Mouse (Mus musculus): ENCODE results near the gene Sptbn4.

Gene Sptbn4

DNA sequence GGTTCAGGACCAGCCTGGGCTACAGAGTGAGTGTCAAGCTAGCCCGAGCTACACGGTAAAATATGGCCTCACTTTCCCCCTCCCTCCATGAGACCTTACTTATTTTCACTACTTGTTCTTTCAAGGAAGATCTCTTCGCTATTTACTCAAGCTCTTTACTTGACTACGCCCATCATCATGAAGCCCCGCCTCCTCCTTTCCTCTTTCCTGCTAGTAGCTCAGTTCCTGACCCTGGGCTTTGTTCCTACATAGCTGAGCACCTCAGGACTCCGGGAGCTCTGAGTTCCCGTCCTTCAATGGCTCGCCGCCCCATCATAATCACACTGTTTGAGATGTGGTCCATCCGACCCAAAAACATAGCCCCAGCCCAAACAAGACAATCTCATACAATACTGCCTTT is 14.1 kb downstream of the Sptbn4 start:
- no peak for DNase-seq (ENCODE audit: low spot score)

GRCm38 (mm10) chr7:27429135-27429534 is 18.4 kb downstream of the Sptbn4 start:
- DNase-seq (ENCODE audit: low spot score) = no peak

GRCm38 (mm10) chr7:27428002-27428401 is 19.5 kb downstream of the Sptbn4 start:
- no peak for DNase-seq (ENCODE audit: low spot score)

GRCm38 (mm10) chr7:27427387-27427786 is 20.1 kb downstream of the Sptbn4 start:
- DNase-seq (ENCODE audit: low spot score) = no peak

DNA sequence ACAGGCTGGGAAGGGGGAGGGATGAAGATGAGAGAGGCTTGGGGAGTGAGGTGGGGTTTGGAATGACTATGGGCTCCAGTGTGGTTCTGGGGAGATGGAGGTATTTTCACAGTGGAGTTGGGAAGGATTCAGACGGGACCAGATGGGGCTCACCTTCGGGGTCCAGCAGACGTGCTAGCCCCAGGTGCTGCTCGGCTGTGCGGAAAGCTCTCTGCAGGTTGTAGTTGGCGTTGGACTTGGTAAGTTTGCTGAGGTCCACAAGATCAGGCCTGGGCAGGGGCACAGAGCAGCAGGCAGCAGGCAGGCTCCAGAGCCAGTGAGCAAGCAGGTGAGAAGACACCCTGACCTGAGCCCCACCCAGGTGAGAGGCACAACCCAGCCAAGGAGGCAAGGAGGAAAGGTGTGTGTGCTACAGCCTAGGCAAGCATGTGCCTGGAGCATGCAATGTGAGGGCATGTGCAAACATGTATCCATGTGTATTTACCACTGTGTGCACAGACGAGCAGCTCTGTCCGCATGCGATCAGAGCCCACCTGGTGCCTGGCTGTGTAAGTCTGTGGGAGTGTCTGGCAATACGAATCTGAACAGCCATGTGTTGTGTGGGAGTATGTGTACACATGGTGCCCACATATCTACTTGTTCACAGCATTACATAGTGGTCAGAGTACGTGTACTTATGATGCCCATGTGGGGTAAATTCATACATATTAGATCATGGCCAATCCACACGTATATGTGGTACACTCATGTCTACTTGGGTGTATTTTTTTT is 23.7 kb downstream of the Sptbn4 start:
- no peak for DNase-seq (ENCODE audit: low spot score)

DNA sequence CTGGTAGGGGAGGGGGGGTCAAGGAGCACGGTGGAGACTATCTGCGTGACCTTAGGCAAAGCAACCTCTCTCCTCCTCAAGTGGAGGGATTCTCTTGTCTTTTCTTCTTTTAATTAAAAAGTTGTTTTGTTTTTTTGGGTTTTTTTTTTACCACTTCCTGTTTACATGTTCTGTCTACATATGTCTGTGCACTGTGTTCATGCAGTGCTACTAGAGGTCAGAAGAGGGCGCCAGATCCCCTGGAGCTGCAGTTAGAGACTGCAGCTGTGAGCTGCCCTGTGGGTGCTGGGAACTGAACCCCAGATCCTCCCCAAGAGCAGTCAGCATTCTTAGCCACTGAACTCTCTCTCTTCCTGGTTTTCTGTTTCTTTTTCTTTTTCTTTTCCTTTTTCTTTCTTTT is 28.4 kb downstream of the Sptbn4 start:
- DNase-seq (ENCODE audit: low spot score) = no peak

DNA sequence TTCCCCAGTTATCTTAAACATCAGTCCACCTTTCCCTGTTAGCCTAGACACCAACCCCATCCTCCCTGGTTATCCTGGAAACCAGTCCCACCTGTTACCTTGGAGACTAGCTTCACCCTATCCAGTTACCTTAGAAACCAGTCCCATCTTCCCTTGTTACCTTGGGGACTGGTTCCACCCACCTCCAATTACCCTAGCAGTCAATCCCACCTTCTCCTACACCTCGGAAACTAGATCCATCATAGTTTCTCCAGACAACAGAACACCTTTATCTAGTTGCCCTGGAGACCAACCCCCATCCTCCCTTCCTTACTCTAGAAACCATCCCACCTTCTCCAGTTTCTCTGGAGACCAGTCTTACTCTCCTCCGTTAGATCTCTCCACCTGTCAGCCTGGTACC is 30.3 kb downstream of the Sptbn4 start:
- no peak for DNase-seq (ENCODE audit: low spot score)

DNA sequence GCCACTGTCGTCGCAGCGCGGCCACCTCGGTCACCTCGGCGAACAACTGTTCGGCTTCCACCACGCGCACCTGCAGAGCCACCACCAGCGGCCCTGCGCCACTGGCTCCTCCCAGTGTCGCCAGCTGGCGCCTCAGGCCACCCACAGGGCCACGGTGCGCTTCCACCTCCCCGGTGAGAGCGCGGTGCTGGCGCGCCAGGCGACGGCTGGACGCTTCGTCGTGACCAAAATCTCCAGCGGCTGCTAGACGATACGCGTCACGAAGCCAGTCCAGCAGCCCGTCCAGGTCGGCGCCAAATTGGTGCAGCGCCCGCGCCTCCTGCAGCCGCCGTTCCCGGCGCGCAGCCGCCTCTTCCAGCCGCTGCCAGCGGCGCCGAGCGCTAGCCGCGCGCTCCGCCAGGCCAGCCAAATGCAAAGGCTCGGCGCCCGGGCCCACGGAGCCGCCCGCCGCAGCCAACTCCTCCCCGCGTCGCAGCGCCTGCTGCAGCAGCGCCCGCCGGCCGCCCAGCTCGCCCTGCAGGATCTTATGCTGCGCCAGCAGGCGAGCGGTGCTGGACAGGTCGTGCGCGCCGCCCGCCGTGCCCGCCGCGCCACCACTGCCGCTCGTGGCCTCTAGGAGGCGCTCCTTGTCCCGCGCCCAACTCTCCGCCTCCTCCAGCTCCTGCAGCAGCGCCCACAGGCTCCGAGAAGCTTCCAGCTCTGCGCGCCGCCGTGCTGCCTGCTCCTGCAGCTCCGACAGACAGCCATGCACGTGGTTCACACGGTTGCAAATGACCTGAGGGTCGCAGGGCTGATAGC is 38.9 kb downstream of the Sptbn4 start:
- peak; percentile 73 for DNase-seq (ENCODE audit: low spot score)

DNA sequence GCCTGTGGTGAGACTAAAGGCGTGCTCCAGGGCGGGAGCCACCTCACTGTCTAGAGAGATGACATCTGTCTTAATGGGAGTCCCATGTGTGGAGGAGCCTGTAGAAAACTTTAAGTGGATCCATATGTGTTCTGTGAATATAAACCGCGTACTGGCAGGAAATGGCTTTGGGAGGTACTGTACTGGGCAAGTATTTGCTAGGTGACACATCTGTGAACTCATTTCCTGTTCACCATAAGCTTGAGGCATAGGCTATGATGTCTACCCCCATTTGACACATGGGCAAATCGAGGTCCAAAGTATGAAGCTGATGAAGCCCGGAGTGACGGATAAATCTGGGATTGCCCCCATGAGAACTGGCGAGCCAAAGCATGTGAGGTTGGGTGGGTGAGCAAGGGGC is 39.7 kb downstream of the Sptbn4 start:
- no peak for DNase-seq (ENCODE audit: low spot score)

DNA sequence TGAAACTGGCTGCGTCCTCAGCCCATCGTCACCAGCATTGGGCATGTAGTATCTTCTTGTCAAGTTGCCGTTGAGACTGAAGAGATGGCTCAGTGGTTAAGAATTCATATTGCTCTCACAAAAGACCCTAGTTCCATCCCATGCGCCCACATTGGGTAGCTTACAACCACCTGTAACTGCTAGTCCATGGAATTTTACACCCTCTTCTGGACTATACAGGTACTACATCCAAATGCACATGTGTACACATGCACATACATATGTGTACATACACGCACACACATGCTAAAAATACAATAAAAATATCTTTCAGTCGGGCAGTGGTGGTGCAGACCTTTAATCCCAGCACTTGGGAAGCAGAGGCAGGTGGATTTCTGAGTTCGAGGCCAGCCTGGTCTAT is 41.0 kb downstream of the Sptbn4 start:
- no peak for DNase-seq (ENCODE audit: low spot score)

- DNase-seq (ENCODE audit: low spot score) = no peak
These were observed 43.1 kb downstream of the Sptbn4 start for GRCm38 (mm10) chr7:27404203-27404942.

- DNase-seq (ENCODE audit: low spot score) = peak; percentile 48
These were observed 44.8 kb downstream of the Sptbn4 start for GRCm38 (mm10) chr7:27402675-27403074.

DNA sequence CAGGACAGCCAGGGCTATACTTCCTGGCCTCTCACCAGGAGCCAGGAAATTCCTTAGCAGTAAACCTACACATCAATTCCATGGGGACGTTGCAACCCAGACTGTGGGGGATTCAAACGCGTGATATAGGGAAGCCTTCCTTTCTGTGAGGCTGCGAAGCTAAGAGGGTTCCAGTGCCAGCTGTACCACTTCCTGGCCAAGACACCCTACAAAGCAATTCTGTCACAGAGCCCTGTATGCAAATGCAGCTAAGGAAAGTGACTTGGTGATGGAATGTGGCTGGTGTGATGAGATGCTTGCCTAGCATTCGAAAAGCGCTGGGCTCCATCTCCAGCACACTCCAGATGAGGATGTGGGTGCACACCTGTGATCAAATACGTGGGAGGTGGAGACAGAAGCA is 46.9 kb downstream of the Sptbn4 start:
- no peak for DNase-seq (ENCODE audit: low spot score)

DNA sequence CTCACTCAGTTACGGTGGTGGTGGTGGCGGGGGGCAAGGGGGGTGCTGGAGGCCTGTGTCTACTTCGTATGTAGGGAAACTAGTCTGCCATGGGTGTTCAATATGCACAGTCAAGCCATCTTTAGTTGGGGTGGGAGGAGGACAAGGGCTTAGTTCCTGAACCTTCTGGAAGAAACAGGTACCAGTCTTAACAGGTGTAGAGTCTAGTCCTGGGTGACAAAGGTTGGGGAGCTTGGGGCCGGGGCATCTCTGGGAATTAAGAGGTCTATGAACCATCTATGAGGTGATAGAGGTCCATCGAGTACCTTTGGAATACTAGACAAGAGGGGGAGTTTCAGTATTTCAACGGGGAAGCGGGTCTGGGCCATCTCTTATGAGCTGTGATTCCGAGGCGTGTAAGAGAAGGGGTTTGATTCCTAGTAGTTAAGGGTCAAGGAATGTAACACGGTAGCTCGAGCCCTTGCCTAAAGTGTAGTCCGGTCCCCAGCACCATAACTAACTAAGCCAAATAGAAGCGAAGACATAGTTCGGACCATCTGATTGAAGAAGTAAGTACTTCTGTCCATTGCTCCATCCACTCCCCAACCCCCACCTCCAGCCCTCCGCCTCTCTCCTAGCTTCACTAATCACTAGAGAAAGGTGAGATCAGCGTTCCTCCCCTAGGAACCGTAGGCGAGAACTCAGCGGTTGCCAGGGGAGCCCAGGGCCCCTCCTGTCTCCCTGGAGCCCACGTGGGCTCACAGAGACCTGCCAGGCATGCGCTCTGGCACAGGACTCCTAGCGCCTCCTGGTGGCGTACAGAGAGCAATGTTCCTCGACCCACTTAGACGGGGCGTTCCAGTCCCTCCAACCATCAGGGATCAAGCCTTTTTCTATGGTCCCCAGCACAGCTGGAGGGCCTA is 50.2 kb downstream of the Sptbn4 start:
- peak; percentile 56 for DNase-seq (ENCODE audit: low spot score)

GRCm38 (mm10) chr7:27396184-27397047 is 51.1 kb downstream of the Sptbn4 start:
- no peak for DNase-seq (ENCODE audit: low spot score)

DNA sequence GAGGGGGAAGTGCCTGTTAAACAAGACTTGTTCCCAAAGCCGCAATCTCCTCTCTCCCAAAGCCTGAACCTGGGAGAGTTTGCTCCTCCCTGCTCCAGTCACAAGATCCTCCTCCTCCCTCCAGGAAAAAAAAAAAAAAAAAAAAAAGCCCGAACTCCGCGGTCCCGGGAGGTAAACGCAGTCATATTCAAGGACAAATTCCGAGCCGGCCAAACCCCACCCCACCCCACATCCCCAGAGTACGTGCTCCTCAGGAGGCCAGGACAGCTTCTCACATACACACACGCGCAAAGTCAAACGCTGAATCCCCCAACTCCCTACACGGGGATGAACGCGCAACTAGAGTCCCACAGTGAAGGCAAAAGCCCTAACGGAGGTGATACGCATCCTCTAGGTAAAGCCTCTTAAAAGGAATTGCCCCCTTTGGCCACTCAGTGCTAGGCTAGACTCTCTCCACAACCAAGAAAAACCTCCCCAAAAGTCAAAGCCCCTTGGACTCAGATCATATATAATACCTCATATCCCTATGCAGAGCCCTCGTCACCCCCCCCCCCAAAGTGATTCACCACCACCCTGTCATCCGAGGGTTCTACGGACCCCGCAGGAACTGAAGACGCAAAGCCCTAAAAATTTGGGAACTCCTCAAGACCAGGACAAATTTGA is 51.8 kb downstream of the Sptbn4 start:
- DNase-seq (ENCODE audit: low spot score) = no peak

GRCm38 (mm10) chr7:27391416-27391815 is 56.1 kb downstream of the Sptbn4 start:
- DNase-seq (ENCODE audit: low spot score) = no peak

- DNase-seq (ENCODE audit: low spot score) = no peak
These were observed 58.3 kb downstream of the Sptbn4 start for GRCm38 (mm10) chr7:27389213-27389612.

DNA sequence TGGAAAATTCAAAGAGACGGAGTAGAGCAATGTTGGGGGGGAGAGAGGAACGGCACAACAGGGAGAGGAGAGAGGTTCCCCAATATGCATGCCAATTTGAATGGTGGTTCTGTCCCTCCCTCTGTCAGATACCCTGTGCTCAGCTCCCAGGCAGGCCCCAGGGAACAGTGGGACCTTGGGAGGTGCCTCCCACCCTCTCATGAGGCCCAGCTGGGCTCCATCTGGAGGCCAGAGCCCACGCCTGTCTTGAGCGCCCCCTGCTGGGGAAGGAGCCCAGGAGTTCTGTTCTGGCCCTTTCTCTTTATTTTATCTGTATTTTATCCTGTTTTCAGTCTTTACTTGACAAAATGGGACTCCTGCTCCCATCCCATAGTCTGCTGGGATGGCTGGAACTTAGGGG is 62.8 kb downstream of the Sptbn4 start:
- DNase-seq (ENCODE audit: low spot score) = peak; percentile 49

GRCm38 (mm10) chr7:27384134-27384533 is 63.4 kb downstream of the Sptbn4 start:
- no peak for DNase-seq (ENCODE audit: low spot score)
